Mouse (Mus musculus) 3T3-L1 (cell line): ENCODE measurements around the gene Elf2.
A peak's percentile ranks its signal among the peaks of the same experiment; 100 is the strongest.
"Not testable (repeated sequence)": the region's sequence is repeated elsewhere in the genome, so short reads cannot be mapped to it uniquely, and the experiment has no call there.

Experiments used
- DNase-seq: peaks from one replicate; pipeline ENCODE4 v3.0.0-alpha.2; 2015; ENCODE audit warnings: low read depth, low spot score

The Elf2 gene

DNA sequence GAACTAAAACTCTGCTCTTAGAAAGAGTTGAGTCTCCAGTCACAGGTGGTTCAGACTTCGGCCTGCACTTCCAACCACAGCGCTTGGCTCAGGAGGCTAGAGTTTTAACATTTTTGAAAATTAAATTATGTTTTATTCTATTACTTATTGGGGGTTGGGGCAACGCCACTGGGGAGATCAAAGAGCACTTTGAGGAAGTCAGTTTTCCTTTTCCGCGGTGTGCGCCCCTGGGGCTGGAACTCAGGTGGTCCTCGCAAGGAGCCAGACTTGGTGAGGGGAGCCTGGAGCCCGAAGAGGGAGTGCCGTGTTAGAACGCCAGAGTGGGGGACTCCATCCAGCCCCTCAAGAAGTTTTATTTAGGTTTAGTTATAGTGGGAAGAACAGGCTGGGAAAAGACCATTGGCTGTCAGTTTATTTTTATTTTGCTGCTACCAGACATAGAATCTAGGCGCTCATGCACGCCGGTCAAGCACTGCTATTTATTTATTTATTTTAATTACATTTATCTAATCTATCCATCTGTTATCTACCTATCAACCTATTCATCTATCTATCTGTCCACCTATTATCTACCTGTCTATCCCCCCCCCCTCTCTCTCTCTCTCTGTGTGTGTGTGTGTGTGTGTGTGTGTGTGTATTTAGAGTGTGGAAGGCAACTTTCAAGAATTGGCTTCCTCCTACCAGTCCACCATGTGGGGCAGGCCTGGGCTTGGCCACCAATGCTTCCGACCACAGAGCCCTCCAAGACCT, 19.3 kb upstream of the Elf2 start:
- DNase-seq, result no peak

DNA sequence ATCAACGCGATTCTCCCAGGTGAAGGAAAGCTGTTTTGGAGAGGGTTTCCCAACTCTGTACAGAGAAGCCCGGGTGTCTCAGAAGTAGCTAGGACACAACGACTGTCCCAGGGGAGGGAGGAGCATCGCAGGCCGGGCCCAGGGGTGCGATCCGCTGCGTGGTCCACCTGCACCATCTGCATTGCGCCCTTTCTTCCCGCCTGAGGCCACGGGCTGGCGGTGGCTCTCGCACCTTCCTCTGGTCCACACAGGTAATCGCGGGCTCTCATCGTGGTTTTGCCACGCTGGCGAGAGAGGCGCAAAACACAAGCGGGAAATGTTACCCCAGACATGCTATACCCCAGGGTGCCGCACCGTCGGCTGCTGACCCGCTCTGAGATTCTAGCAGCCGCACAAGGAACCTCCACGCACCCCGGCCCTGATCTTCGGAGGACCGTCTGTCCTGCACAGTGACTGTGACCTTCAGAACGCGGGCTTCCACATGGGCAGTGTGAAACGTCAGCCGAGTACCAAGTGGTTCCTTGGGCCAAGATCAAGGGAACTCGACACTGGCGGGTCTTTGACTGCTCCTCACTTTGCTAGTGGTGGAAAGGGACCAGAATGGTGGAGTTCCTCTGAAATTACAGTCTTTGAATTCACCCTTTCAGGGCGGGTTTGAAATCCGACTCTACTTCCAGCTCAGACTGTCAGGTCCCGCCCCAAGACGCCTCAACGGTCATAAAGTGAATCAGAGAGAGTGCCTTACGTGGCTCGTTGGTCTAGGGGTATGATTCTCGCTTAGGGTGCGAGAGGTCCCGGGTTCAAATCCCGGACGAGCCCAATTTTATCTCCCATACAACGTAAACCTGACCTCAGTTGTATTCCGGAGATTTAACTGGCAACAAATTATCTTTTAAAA, 18.4 kb upstream of the Elf2 start:
- peak; percentile 97 for DNase-seq

GRCm38 (mm10) chr3:51358181-51358580, 17.7 kb upstream of the Elf2 start:
- DNase-seq, result peak; percentile 96

GRCm38 (mm10) chr3:51357624-51358023, 17.2 kb upstream of the Elf2 start:
- DNase-seq, result peak; percentile 53

DNA sequence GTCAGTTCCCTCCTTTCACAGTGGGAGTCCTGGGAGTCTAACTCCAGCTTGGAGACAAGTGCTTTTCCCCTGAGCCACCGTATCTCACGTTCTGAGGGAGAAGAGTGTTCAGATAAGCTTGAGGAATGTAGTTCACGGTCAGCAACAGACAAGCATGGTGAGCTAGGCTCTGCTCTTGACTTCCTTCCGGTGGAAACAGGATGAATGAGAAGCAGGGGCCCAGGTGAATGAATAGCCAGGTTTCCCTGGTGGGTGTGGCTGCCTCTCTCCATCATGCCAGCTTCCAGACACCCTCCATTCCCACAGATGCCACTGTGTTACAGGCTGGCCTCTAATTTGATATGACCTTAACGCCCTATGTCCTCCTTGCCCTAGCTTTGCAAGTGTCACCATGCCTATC, 16.6 kb upstream of the Elf2 start:
- DNase-seq, result no peak

DNA sequence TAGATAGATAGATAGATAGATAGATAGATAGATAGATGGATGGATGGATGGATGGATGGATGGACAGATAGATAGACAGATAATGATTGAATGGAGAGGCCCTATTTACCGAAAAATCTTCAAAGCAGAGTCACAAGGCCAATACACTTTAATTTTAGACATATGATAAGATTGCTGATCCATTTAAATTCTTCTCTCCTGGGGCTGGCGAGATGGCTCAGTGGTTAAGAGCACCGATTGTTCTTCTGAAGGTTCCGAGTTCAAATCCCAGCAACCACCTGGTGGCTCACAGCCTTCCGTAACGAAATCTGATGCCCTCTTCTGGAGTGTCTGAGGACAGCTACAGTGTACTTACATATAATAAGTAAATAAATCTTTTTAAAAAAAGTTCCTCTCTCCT, 14.5 kb upstream of the Elf2 start:
- not testable (repeated sequence) for DNase-seq

DNA sequence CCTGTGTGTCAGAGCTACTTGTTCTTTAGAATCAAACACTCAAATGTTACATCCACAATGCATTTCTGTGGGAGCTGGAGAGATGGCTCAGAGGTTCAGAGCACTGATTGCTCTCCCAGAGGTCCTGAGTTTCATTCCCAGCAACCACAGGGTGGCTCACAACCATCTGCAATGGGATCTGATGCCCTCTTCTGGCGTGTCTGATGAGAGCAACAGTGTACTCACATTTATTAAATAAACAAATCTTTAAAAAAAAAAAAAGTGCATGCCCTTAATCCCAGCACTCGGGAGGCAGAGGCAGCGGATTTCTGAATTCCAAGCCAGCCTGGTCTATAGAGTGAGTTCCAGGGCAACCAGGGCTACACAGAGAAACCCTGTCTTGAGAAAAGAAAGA, 13.6 kb upstream of the Elf2 start:
- no peak for DNase-seq

DNA sequence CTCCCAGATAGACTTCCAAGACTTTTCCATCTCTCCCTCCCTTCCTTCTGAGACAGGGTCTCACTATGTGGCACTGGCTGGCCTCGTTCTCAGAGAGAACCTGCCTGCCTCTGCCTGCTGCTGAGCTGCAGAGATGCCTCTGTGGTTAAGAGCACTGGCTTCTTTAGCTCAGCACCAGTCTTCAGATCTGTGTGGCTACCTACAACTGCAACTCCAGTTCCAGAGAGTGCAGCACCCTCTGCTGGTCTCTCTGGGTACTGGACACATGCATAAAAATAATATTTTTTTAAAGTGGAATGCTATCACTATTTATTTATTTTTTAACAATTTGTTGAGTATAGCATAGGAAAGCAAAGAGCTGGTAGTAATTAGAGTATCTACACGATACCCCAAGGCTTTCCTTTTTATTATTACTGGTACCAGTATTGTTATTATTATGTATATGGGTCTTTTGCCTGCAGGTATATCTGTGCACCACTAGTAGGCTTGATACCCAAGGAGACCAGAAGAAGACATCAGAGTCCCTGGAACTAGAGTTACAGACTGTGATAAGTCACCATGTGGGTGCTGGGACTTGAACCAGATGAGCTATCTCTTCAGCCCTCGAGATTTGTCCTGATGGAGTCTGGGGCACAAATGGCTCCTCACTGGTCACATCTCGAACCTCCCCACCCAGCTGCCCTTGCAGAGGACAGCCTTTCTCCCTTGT, 13.0 kb upstream of the Elf2 start:
- peak; percentile 69 for DNase-seq

DNA sequence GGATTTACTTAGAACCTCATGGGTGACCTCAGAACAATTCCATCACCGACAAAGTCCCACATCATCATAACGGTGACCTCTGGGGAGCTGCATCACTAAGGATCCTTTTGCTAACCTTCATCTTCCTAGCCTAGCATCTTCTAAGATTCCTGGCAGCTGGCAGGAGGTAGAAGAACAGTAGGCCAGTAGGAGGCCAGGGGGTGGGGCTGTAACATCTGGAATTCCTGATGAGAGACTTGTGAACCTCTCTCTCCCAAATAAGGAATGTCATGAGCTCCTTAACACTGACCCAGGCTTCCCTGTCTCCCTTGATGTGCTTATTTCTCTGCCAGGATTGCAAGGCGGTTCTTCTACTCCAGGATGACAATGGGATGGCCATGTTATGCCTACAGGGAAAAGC, 10.3 kb upstream of the Elf2 start:
- DNase-seq, result peak; percentile 44

GRCm38 (mm10) chr3:51348646-51349238, 8.3 kb upstream of the Elf2 start:
- no peak for DNase-seq

DNA sequence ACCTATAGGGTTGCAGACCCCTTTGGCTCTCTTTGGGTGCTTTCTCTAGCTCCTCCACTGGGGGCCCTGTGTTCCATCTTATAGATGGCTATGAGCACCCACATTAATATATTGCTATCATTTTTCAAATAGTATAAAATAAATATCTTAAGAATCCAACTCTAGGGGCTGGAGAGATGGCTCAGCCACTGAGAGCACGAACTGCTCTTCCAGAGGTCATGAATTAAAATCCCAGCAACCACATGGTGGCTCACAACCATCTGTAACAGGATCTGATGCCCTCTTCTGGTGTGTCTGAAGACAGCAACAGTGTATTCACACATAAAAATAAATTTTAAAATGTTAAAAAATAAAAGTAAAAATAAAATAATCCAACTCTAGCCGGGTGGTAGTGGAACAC, 4.6 kb upstream of the Elf2 start:
- not testable (repeated sequence) for DNase-seq

- DNase-seq, result not testable (repeated sequence)
These were observed 3.7 kb upstream of the Elf2 start for GRCm38 (mm10) chr3:51344182-51344581.

DNA sequence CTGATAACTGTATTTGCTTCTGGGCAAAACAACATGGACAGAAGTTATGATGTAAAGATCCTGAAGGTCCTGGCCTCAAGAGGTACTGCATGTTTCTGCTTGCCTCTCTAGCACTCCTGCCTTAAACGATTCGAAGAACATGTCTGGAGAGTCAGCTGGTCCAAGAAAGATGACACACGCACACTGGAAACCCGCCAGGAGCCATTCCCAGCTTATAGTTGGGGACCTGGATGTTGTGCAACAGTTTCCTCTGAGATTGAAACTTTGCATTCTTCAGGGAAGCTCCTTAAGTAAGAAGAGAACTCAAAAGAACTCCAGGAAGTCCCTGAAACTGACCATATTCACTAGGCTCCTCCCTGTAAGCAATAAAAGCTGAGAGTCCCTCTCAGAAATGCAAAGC, 2.8 kb upstream of the Elf2 start:
- peak; percentile 57 for DNase-seq

DNA sequence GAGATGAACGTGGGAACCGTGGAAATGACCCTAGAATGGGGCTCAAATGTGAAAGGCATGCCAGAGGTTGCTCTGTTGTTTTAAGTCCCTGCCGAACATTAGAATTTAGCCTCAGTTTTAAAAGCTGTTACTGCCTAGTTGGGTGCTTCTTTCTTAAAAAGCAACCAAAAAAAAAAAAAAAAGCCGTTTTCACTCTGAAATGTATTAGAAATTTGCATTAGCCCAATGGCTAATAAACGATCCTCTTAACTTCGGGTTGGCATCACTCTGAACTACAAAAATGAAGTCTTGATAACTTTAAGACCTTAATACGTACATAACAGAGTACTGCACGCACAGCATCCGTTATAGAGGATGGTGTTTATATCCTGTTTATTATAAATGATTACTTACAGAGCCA, 1.7 kb upstream of the Elf2 start:
- no peak for DNase-seq

DNA sequence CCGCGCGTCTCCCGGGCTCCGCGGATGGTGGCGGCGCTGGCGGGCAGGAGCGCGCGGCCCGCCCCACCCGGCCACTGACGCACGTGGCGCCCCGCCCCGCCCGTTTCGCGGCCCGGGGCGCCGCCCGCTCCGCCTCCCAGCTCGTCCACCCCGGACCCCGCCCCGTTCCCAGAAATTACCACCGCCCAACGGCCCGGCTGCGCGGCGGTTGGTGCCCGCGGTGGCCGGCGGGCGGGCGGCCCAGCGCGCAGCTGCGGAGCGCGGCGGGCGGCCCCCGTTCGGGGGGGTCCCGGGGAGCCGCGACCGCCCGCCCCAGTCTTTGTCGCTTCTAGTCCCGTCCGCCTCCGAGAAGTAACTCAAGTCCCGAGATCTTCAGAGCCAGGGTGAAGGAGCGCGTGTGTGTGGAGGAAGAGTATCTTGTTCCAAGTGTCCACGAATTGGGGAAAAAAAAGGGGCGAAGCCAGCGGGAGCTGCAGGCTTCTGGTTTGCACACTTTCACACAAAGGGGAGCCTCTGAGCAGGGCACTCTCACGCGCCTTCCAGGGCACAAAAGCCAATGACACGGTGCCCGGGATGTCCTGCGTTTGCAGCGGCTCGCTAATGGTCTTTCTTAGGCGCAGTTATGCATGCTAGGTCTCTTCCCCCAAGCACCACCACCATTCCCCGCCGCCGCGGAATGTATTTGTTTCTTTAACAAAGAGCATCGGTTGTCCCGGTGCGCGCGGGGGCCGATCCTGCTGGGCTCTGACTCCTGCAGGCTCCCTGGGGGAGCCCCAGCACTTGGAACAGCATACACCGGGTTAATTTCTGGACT, 1.0 kb upstream of the Elf2 start:
- DNase-seq, result peak; percentile 66

GRCm38 (mm10) chr3:51339734-51340551, 520 bp downstream of the Elf2 start:
- no peak for DNase-seq

GRCm38 (mm10) chr3:51339378-51339733, 1.1 kb downstream of the Elf2 start:
- no peak for DNase-seq

- no peak for DNase-seq
These were observed 5.1 kb downstream of the Elf2 start for GRCm38 (mm10) chr3:51335378-51335777.

DNA sequence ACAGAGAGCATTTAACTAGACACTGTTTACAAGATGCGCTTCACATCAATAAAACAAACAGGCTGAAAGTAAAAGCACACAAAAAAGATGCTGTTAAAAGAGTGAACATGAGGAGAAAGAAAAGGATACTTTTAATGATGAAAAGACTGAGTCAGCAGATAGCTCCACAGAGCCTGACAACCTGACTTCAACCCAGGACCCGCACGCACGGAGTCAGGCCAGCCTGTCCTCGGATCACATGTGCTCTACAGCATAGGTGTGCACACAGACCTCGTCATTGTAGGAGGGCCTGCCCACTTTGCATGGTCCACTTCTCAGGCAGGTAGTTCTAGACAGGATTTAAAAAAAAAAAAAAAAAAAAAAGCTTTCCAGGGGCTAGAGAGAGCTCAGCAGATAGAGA, 6.5 kb downstream of the Elf2 start:
- DNase-seq, result no peak

GRCm38 (mm10) chr3:51333234-51333889, 7.1 kb downstream of the Elf2 start:
- no peak for DNase-seq
